Mouse (Mus musculus): Measurements from ENCODE around the gene Sema4g.

Gene Sema4g

DNA sequence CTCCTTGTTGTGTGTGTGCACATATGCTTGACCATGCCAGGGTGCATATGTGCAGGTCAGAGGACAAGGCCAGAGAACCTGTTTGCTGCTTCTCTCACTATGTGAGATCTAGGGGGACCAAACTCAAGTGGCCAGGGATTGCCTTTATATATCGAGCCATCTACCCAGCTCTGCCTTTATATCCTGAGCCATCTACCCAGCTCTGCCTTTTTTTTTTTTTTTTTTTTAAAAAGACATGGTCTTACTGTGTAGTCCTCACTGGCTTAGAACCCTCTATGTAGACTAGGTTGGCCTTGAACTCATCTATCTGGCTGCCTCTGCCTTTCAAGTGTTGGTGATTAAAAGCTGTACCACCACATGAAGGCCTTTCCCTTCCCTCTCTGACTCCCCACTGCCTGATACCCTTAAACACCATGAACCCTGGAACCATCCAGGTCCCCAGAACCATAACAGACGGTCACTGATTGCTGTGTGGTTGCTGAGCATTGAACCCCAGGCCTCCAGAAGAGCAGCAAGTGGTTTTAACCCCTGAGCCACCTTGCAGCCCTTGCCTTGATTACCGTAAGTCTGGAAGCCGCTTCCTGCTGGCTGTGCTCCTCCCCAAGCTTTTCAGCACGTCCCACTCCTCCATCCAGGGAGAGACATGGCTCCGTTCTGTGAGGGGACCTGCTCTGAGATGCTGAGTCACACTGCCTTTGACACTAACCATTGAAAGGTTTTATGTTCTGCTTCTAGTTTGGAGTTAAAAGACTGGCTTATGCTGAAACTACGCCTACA is 15.0 kb downstream of the Sema4g start:
- no peak for DNase-seq (ENCODE audit: low read depth, low spot score)

DNA sequence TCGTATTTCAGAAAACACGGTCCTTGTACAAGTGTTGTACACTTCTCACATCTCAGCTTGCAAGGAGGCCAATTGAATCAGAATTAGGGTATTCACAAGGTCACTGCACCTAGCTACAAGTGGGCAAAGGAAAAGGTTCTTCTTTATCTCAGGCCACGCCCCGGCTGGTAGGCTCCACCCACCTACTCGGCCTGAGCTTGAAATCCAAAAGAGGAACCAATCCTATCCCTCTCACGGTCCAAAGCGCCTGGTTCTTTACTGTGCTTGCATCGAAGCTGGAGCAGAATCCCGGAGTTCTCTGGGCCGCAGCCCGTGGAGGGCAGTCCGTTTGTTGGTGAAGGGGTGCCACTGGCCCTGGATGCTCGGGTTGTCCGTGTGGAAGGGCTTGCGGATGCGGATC is 16.5 kb downstream of the Sema4g start, which contains the start of gene Twnk:
Gene Twnk (plus strand): TSS at position 220 of the 400 bp plus-strand sequence.
- DNase-seq (ENCODE audit: low read depth, low spot score): no peak

DNA sequence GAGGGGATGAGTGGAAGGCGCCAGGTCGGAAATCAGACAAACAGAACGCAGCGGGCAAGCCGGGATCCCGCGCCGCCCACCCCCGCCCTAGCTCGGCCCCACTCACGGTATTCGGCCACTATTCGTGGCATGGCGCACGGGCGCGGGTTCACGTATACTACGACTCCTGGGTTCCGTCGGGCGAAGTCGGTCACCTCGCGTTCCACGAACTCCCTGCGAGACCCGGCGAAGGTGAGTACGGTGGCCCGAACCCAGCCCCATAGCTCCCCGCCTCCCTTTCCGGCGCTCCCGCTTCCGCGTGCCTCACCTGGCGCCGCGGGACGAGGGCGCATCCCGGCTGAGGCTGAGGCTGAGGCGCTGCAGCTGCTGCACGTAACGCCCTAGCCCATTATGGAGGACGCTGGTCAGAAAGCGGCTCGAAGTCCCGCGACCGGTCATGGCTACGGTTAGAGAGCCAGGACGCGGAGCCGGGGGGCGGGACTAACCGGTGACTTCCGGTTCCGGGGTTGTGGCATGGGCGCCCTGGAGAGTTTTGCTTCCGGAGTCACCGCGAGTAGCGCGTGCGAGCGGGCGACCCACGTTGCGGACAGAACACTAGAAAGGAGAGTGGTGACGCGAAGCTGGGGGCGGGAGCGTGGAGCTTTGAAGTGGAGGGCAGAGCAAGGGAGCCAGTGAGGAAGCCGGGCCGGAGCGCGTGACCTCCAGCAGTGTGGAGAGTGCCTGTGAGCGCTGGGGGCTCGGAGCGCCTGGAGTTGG is 17.2 kb downstream of the Sema4g start, which contains the start of gene Mrpl43:
Gene Mrpl43 (minus strand): TSS at position 486 of the 756 bp plus-strand sequence.
- DNase-seq (ENCODE audit: low read depth, low spot score): peak; percentile 85

DNA sequence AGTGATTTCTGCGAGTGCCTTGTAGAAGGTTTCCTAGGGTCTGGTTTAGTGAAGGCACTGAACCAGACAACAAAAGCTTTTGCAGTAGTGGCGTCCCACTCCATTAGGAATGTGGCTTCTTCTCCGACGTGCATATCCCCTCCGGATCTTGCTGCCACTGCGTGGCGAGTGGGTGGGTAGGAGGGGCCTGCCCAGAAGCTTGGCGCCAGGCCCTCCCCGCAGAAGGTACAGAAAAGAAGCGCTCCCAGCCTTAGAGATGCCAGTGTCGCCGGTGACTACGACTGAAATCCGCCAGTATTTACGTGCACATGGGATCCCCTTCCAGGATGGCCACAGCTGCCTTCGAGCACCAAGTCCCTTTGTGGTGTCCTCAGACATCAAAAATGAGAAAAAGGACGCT is 18.1 kb downstream of the Sema4g start:
- DNase-seq (ENCODE audit: low read depth, low spot score): no peak

DNA sequence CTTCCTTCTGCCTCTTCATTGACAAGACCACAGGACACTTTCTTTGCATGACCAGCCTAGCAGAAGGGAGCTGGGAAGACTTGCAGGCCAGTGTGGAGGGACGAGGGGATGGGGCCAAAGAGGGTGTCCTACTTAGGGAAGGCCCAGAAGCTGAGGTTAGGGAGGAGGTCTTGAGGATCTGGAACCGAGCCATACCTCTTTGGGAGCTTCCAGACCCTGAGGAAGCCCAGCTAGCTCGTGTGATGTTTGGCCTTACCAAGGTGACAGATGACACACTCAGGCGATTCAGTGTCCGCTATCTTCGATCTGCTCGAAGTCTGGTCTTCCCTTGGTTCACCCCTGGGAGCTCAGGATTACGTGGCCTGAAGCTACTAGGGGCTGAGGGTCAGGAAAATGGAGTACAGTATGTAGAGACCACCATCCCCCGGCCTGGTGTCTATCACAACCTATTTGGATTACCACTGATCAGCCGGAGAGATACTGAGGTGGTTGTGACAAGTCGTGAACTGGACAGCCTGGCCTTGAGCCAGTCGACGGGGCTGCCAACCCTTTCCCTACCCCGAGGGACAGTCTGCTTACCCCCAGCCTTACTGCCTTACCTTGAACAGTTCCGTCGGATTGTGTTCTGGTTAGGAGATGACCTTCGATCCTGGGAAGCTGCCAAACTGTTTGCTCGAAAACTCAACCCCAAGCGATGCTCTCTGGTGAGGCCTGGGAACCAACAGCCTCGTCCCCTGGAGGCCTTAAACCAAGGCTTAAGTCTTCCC is 18.7 kb downstream of the Sema4g start:
- DNase-seq (ENCODE audit: low read depth, low spot score): no peak

- no peak for DNase-seq (ENCODE audit: low read depth, low spot score)
Measured at GRCm38 (mm10) chr19:45010646-45011045, 21.7 kb downstream of the Sema4g start.

DNA sequence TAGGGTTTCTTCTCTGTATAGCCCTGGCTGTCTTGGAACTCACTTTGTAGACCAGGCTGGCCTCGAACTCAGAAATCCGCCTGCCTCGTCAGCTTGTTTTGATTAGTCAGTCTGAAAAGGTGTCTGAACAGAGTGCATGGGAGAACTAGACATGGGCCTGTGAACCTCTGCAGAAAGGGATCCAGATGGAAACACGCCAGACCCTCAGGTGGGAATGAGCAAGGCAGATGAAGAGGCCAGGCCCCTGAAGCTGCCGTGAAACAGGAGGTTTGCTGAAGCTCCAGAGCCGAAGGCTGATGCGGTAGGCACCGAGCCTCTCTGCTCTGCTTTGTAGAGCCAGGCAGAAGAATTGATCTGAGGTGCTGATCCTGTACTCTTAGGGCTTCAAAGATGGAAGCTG is 23.3 kb downstream of the Sema4g start:
- DNase-seq (ENCODE audit: low read depth, low spot score): no peak

GRCm38 (mm10) chr19:45012636-45013035 is 23.7 kb downstream of the Sema4g start:
- DNase-seq (ENCODE audit: low read depth, low spot score): no peak

GRCm38 (mm10) chr19:45013581-45014225 is 24.8 kb downstream of the Sema4g start:
- DNase-seq (ENCODE audit: low read depth, low spot score): no peak

DNA sequence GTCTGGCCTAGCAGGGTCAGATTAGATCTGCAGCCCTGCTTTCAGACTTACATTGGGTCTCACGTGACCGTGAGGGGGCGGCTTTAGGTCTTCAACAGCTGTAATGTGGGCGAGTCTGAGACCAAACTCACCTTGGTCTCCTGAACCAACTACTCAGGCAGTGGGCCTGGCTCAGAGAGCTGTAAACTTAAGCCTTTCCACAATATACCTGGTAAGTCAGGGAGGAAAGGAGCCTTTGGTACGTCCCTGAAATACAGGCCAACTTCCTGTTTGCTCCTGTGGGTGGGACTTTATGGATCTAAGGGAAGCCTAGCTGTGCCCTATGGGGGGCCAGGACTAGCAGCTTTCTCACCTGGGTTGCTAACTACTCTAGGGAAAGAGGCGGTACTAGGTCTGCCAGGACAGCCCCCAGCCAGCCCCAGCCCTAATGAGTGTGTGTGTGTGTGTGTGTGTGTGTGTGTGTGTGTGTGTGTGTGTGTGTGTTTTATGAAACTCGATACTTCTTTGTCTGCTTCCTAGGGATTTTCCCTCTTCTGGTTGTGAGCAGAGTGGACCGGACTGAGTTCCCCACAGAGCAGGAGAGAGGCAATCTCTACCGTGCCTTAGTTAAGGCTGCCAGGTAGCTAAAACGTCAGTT is 25.6 kb downstream of the Sema4g start, which contains the start of gene Lzts2:
Gene Lzts2 (plus strand): TSS at position 80 of the 637 bp plus-strand sequence.
- DNase-seq (ENCODE audit: low read depth, low spot score): no peak

DNA sequence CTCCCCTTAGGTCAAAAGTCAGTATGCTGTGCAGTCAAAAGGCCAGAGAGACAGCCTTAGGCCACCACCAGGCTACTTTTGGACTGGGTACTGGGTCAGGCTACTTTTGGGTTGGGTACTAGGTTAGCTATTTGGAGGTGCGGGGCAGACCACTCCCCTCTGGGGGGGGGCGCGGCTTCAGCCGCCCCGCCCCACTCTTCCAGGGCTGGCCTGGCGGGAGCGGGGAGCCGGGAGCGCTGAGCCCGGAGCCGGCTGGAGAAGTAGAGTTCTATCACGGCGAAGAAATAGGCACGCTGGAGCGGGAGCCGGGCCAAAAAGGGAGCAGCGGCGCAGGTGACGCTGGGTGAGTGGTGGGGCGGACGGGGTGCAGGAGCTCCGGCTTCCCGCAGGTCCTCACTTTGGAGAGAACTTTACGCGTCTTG is 26.1 kb downstream of the Sema4g start:
- DNase-seq (ENCODE audit: low read depth, low spot score): no peak

DNA sequence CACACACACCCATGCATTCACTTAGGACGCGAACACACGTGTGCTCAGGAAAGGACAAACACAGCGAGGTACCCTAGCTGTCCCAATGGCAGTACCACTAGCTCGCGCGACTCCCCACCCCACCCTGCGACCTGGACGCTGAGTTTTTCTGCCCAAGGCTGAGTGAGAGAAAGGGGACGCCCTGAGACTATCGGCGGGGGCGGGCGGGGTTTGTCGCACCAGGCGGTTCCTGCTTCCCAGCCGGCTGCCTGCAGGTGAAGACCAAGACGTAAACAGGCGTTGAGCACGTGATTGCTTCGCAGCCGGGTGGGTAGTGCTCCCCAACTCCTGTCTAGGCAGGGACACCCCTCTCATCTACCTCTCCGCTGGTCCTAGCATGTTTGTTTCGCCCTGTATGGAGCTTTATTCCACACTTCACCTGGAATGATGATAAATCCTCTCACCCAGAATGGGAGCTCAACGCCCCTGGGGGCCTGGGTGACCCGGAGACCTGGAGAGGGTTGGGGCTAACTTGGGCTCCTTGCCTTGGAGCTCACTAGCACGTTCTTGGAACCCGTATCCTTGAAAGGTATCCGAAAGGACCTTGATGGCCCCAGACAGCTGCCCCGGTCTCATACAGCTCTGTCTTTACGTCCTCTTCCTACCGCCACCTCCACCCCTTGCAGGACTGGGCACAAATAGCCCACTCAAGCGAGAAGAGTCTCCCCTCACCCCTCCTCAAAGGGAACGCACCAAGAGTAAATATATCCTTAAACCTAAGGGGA is 26.8 kb downstream of the Sema4g start:
- DNase-seq (ENCODE audit: low read depth, low spot score): no peak

- peak; percentile 59 for DNase-seq (ENCODE audit: low read depth, low spot score)
Measured at GRCm38 (mm10) chr19:45016341-45017215, 27.7 kb downstream of the Sema4g start.

DNA sequence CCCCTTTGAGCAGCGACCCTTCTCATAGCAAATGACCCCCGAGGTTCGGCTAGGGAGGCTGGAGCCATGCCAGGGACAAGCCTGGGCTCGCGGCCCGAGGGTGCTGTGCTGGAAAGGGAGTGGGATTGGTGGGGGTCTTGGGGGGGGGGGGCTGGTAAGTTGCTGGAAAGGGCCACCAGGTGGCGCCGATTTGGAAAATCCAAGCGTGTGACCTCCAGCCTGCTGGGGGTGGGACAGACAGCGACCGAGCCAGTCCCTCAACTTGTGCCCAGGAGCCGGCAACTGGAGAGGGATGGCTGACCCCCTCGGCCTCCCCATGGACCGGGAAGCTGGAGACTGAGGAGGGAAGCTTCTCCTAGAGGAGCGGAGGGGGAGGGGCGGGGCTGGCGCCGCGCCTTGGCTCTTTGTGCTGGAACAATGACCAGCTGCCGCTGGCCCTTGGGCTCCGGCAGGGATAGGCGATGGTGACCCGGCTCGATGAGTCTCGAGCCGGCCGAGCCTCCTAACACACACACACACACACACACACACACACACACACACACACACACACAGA is 28.4 kb downstream of the Sema4g start:
- DNase-seq (ENCODE audit: low read depth, low spot score): peak; percentile 76

DNA sequence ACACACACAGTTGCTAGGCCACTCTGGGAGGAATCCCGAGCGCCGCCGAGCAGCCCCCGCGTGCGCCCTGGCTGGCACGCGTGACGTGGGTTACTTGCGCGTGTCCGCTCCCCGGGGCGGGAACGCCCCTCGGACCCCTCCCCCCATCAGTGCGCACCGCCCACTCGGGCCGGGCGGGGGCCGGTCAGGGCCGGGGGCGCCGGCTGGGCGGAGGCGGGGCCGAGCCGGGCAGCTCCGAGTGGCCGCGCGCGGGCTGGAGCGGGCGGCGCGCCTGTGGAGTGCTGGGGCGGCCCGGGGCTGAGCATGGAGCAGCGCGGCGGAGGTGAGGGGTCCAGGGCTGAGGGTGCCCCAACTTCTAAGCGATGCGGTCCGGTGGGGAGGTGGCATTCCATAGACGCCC is 29.0 kb downstream of the Sema4g start:
- DNase-seq (ENCODE audit: low read depth, low spot score): peak; percentile 72

GRCm38 (mm10) chr19:45018351-45018831 is 29.5 kb downstream of the Sema4g start:
- no peak for DNase-seq (ENCODE audit: low read depth, low spot score)

- DNase-seq (ENCODE audit: low read depth, low spot score): no peak
Measured at GRCm38 (mm10) chr19:45020348-45020747, 31.4 kb downstream of the Sema4g start.

GRCm38 (mm10) chr19:45021362-45021761 is 32.5 kb downstream of the Sema4g start:
- DNase-seq (ENCODE audit: low read depth, low spot score): no peak

GRCm38 (mm10) chr19:45023993-45024392 is 35.1 kb downstream of the Sema4g start:
- no peak for DNase-seq (ENCODE audit: low read depth, low spot score)
